Mouse (Mus musculus): ENCODE data around the gene Iqschfp.

The Iqschfp gene

GRCm38 (mm10) chr3:68202162-68202902, 310.3 kb downstream of the Iqschfp start:
- in situ Hi-C loops (cut with MseI, MboI), result no loop called here

- in situ Hi-C loops (cut with MseI, MboI), result no loop called here
These were observed 312.0 kb downstream of the Iqschfp start for GRCm38 (mm10) chr3:68203934-68204467.

GRCm38 (mm10) chr3:68210422-68210821, 318.4 kb downstream of the Iqschfp start:
- in situ Hi-C loops (cut with MseI, MboI), result no loop called here

- in situ Hi-C loops (cut with MseI, MboI), result no loop called here
These were observed 329.4 kb downstream of the Iqschfp start for GRCm38 (mm10) chr3:68221452-68221851.

- in situ Hi-C loops (cut with MseI, MboI), result no loop called here
These were observed 347.9 kb downstream of the Iqschfp start for GRCm38 (mm10) chr3:68239887-68240286.

GRCm38 (mm10) chr3:68243239-68243638, 351.2 kb downstream of the Iqschfp start:
- in situ Hi-C loops (cut with MseI, MboI), result no loop called here

- in situ Hi-C loops (cut with MseI, MboI), result no loop called here
These were observed 354.1 kb downstream of the Iqschfp start for GRCm38 (mm10) chr3:68246154-68246553.

- in situ Hi-C loops (cut with MseI, MboI), result no loop called here
These were observed 358.6 kb downstream of the Iqschfp start for GRCm38 (mm10) chr3:68250589-68250988.

- in situ Hi-C loops (cut with MseI, MboI), result no loop called here
These were observed 360.3 kb downstream of the Iqschfp start for GRCm38 (mm10) chr3:68252335-68252734.

GRCm38 (mm10) chr3:68262304-68262703, 370.3 kb downstream of the Iqschfp start:
- in situ Hi-C loops (cut with MseI, MboI), result no loop called here

- in situ Hi-C loops (cut with MseI, MboI), result no loop called here
These were observed 375.9 kb downstream of the Iqschfp start for GRCm38 (mm10) chr3:68267905-68268304.

GRCm38 (mm10) chr3:68269251-68269650, 377.2 kb downstream of the Iqschfp start:
- in situ Hi-C loops (cut with MseI, MboI), result no loop called here

GRCm38 (mm10) chr3:68270246-68270645, 378.2 kb downstream of the Iqschfp start:
- in situ Hi-C loops (cut with MseI, MboI), result no loop called here

- in situ Hi-C loops (cut with MseI, MboI), result no loop called here
These were observed 379.4 kb downstream of the Iqschfp start for GRCm38 (mm10) chr3:68271457-68271856.

GRCm38 (mm10) chr3:68271881-68272280, 379.8 kb downstream of the Iqschfp start:
- in situ Hi-C loops (cut with MseI, MboI), result no loop called here

- in situ Hi-C loops (cut with MseI, MboI), result no loop called here
These were observed 391.0 kb downstream of the Iqschfp start for GRCm38 (mm10) chr3:68282844-68283594.

- in situ Hi-C loops (cut with MseI, MboI), result no loop called here
These were observed 391.6 kb downstream of the Iqschfp start for GRCm38 (mm10) chr3:68283595-68283991.

- in situ Hi-C loops (cut with MseI, MboI), result no loop called here
These were observed 392.5 kb downstream of the Iqschfp start for GRCm38 (mm10) chr3:68284500-68284899.

GRCm38 (mm10) chr3:68296752-68297151, 404.7 kb downstream of the Iqschfp start:
- in situ Hi-C loops (cut with MseI, MboI), result no loop called here

GRCm38 (mm10) chr3:68305647-68306046, 413.6 kb downstream of the Iqschfp start:
- in situ Hi-C loops (cut with MseI, MboI), result no loop called here

- in situ Hi-C loops (cut with MseI, MboI), result no loop called here
These were observed 414.7 kb downstream of the Iqschfp start for GRCm38 (mm10) chr3:68306726-68307125.

- in situ Hi-C loops (cut with MseI, MboI), result no loop called here
These were observed 433.5 kb downstream of the Iqschfp start for GRCm38 (mm10) chr3:68325575-68325974.

GRCm38 (mm10) chr3:68332515-68332914, 440.5 kb downstream of the Iqschfp start:
- in situ Hi-C loops (cut with MseI, MboI), result no loop called here
